Comparison of ENCODE assay signal across 16 mouse cellular contexts in the genomic region with DNA sequence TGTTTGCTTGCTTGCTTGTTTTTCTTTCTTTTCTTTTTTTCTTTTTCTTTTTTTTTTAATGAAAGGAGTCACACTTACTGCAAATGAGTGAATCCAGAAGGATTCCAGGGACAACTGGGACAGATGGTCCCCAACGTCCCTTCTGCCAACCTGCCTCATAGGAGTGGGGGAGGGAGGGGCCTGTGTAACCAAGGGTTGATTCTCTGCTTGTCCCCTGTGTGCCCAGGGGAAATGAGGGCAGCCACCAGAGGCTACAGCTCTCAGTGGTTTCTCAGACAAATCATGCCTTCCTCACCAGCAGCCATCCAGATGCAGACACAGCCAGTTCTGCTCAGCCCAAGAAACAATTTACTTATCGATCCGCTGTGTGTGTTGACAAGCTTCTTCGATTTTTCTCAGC. TPM values are rescaled to one million over a fixed set of nuclear protein-coding genes. Genes with fewer than 3 reads are reported as not detected.
DNase-seq lines count a peak whose midpoint lies in the region; ATAC-seq lines count a peak whose summit lies in the region.
"Had no signal": no experiment of that assay in that cellular context is flagged by ENCODE, and none has a peak within 500 bp of the region (broad histone marks: within the 10 kb centered on the region; RNA-seq: fewer than 3 reads in every experiment).

No protein-coding gene starts in this region.

- no peak overlapping the region for H3K4me2 ChIP-seq in midbrain, embryonic 12.5 days (replicated peaks)
- H3K4me2 ChIP-seq in midbrain, embryonic 14.5 days (ENCODE audit: low read length), result no peak overlapping the region
- H3K4me2 ChIP-seq in neural tube, embryonic 13.5 days, result no peak overlapping the region
- H3K4me2 ChIP-seq: limb, embryonic 13.5 days had no signal

- no peak overlapping the region for H3K4me3 ChIP-seq in midbrain, embryonic 12.5 days
- H3K4me3 ChIP-seq in midbrain, embryonic 14.5 days (replicated peaks; ENCODE audit: low read depth, low read length), result no peak overlapping the region
- no peak overlapping the region for H3K4me3 ChIP-seq in neural tube, embryonic 13.5 days
- H3K4me3 ChIP-seq: limb, embryonic 13.5 days; myocyte had no signal

- 67% methylated on average over 4 of the region's 4 CpGs for WGBS in midbrain, embryonic 12.5 days
- 70% methylated on average over 4 of the region's 4 CpGs for WGBS in midbrain, embryonic 14.5 days
- 60% methylated on average over 4 of the region's 4 CpGs for WGBS in neural tube, embryonic 13.5 days

- ATAC-seq in midbrain, embryonic 12.5 days (ENCODE audit: low FRiP score, low read depth), result peak; percentile 55; the same call in 1 of the 2 replicates
- ATAC-seq in midbrain, embryonic 14.5 days (ENCODE audit: low FRiP score, low TSS enrichment), result no peak
- no peak for ATAC-seq in neural tube, embryonic 13.5 days (ENCODE audit: low read depth)

- no peak for DNase-seq in midbrain, embryonic 14.5 days
- DNase-seq in cerebellum, adult 18-20 months, result peak; percentile 76 to 88
- peak; percentile 34 for DNase-seq in embryo, embryonic 11 days
- no peak for DNase-seq in lung, postnatal 14 days
- no peak for DNase-seq in adrenal gland, adult 8-10 months
- DNase-seq: gastrocnemius, postnatal 36 days; heart, postnatal 10 days; right cerebral cortex, adult 18-20 months; thymus, postnatal 36 days had no signal

- H3K9ac ChIP-seq in midbrain, embryonic 12.5 days (replicated peaks), result no peak overlapping the region
- H3K9ac ChIP-seq in midbrain, embryonic 14.5 days (replicated peaks; ENCODE audit: low read length), result no peak overlapping the region
- H3K9ac ChIP-seq in neural tube, embryonic 13.5 days, result no peak overlapping the region
- H3K9ac ChIP-seq: limb, embryonic 13.5 days had no signal

- H3K36me3 ChIP-seq in midbrain, embryonic 12.5 days, result no peaks in the 10 kb centered on the region
- no peaks in the 10 kb centered on the region for H3K36me3 ChIP-seq in midbrain, embryonic 14.5 days (ENCODE audit: control insufficient read depth, insufficient read depth, low read length)
- no peaks in the 10 kb centered on the region for H3K36me3 ChIP-seq in neural tube, embryonic 13.5 days
- H3K36me3 ChIP-seq: limb, embryonic 13.5 days had no signal

- no peaks in the 10 kb centered on the region for H3K27me3 ChIP-seq in midbrain, embryonic 12.5 days
- H3K27me3 ChIP-seq in midbrain, embryonic 14.5 days (ENCODE audit: control insufficient read depth, insufficient read depth, low read length), result no peaks in the 10 kb centered on the region
- no peaks in the 10 kb centered on the region for H3K27me3 ChIP-seq in neural tube, embryonic 13.5 days
- H3K27me3 ChIP-seq: limb, embryonic 13.5 days had no signal

- no peak overlapping the region for H3K27ac ChIP-seq in midbrain, embryonic 12.5 days (replicated peaks)
- H3K27ac ChIP-seq in midbrain, embryonic 14.5 days (replicated peaks; ENCODE audit: low read depth, low read length), result no peak overlapping the region
- H3K27ac ChIP-seq in neural tube, embryonic 13.5 days (replicated peaks), result 0 out of 2 replicates have a peak overlapping the region, but pooled peaks have one; percentile 11
- H3K27ac ChIP-seq: limb, embryonic 13.5 days had no signal

- no peaks in the 10 kb centered on the region for H3K9me3 ChIP-seq in midbrain, embryonic 12.5 days
- no peaks in the 10 kb centered on the region for H3K9me3 ChIP-seq in midbrain, embryonic 14.5 days (ENCODE audit: control insufficient read depth, low read length)
- H3K9me3 ChIP-seq in neural tube, embryonic 13.5 days, result no peaks in the 10 kb centered on the region
- H3K9me3 ChIP-seq: limb, embryonic 13.5 days had no signal

- peaks cover 7% of the 10 kb centered on the region for H3K4me1 ChIP-seq in midbrain, embryonic 12.5 days
- H3K4me1 ChIP-seq in midbrain, embryonic 14.5 days (ENCODE audit: control insufficient read depth, insufficient read depth, low read length), result no peaks in the 10 kb centered on the region
- H3K4me1 ChIP-seq in neural tube, embryonic 13.5 days (replicated peaks), result peaks cover 4% of the 10 kb centered on the region

RNA-seq across cellular contexts. Expression of a gene that starts 32.3 kb away (rescaled TPM):
- 30.7 and 31.8 TPM in 2 replicates for polyA plus RNA-seq in midbrain, embryonic 12.5 days (2016; fragmentation: Nextera tagmentation; extraction: Ambion mirVana)
- 20.5 and 24.9 TPM in 2 replicates for polyA plus RNA-seq in midbrain, embryonic 14.5 days (2014; fragmentation: Nextera tagmentation; extraction: Ambion mirVana)
- 28.1 and 32.5 TPM in 2 replicates for polyA plus RNA-seq in neural tube, embryonic 13.5 days (2015; fragmentation: Nextera tagmentation; extraction: Ambion mirVana)
- 10 to 100 TPM; 56.8 to 83.6 (median 74.3) TPM for total RNA-seq in adrenal gland, adult 8-10 months (2022)

RNA-seq across cellular contexts. Expression of a gene that starts 54.3 kb away (rescaled TPM):
- not detected in 2 replicates for polyA plus RNA-seq in midbrain, embryonic 12.5 days (2016; fragmentation: Nextera tagmentation; extraction: Ambion mirVana)
- polyA plus RNA-seq in midbrain, embryonic 14.5 days (2014; fragmentation: Nextera tagmentation; extraction: Ambion mirVana), result not detected in 2 replicates
- 0.20 TPM in 1 of 2 replicates, not detected in the other for polyA plus RNA-seq in neural tube, embryonic 13.5 days (2015; fragmentation: Nextera tagmentation; extraction: Ambion mirVana)
- under 1 TPM in 1 of 4 experiments, not detected in 3; 0.45 TPM for total RNA-seq in adrenal gland, adult 8-10 months (2022)
- total RNA-seq: gastrocnemius, postnatal 36 days; heart, postnatal 10 days; layer of hippocampus, postnatal 25 days had no signal
- polyA plus RNA-seq: kidney, embryonic 16.5 days; lung, embryonic 16.5 days had no signal

Comparison
In these comparisons a context has a peak if more than half of its experiments do, and no peak if none do; other contexts are left out.
1. DNase-seq: peak in cerebellum, adult 18-20 months (2 of 2) and embryo, embryonic 11 days (single experiment); none in midbrain, embryonic 14.5 days (single experiment), lung, postnatal 14 days (single experiment) and adrenal gland, adult 8-10 months (single experiment).